Mouse (Mus musculus): ENCODE measurements around the gene Rai1.

GRCm38 (mm10) chr11:60210305-60210724, 105.5 kb downstream of the Rai1 start:
- TF ChIP-seq CTCF (conservative IDR thresholded peaks at IDR 0.05; ENCODE audit: low read length) (no peak), POU5F1 (IDR thresholded peaks at IDR 0.05; ENCODE audit: borderline replicate concordance, low read length) (no peak), NANOG (IDR thresholded peaks at IDR 0.05; ENCODE audit: borderline replicate concordance, low read length) (no peak)

All from E14TG2a.4 (cell line).